Mouse (Mus musculus) bone marrow, adult 2 months (tissue): ENCODE data around the gene Hsd17b3.

Source experiments
- CTCF ChIP-seq: fragments of 200-500 bp; IDR thresholded peaks from 2 replicates; pipeline ENCODE4 v1.5.1; 2011; ENCODE audit warnings: low read length, control low read depth; ENCODE audit not compliant: control insufficient read depth, insufficient read depth
- POLR2A ChIP-seq: fragments of 200-500 bp; IDR thresholded peaks from 2 replicates; pipeline ENCODE4 v1.6.1; 2011; ENCODE audit warnings: low read depth, mild to moderate bottlenecking, control low read depth, low read length, borderline replicate concordance; ENCODE audit not compliant: control insufficient read depth

- TF ChIP-seq CTCF, result no peak
- TF ChIP-seq POLR2A, result no peak
These were observed 68.1 kb downstream of the Hsd17b3 start for GRCm38 (mm10) chr13:64020902-64021311.
